In the genomic region with DNA sequence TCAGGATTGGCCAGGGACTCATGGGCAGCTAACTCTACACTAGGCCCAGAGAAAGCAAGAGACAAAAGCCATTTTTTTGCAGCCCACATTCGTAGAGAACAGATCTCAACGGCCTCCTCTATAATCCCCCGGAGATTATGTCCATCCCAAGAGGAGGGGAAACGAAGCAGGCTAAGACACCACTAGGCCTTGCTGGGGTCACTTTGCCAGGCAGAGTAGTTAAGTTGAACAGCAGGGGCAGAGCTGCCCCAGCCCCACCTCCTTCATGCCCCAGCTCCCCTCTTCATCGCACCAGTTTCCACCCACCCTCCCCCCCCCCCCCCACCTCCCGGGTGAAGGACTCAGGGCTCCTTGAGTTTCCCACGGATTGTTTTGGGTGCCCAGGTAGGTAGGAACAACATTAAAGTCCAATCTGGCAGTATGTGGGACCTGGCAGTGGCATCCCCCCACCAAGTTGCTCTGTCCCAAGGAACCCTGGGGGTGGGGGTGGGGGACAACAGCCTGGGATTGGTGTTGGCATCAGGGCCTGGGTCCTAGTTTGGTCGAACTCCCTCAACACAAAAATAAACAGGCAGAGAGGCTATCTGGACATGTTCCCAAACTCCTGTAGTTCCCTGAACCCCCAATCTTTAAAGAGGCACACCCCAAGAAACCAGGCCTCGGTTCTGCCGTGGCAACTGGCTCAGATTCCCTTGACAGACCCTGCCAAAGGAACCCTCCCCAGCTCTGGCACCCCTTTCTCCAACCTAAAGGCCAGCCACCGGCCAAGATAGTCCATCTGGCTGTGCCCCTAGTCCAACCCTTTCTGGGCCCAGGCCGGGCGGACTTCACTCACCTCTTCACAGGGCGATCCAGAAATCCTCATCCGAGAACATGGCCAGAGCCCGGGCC, we compare ENCODE assay signal across 2 mouse cellular contexts.
TF ChIP-seq lines count a peak whose summit lies in the region.

No protein-coding gene starts in this region.

TF ChIP-seq in CH12.LX, 34 proteins besides CTCF, POLR2A, EP300 and RAD21:
- TF ChIP-seq NELFE (IDR thresholded peaks at IDR 0.05; ENCODE audit: low read depth, low read length) (no peak), SIN3A (IDR thresholded peaks at IDR 0.05; ENCODE audit: low read length) (peak; percentile 41), UBTF (IDR thresholded peaks at IDR 0.05; ENCODE audit: low read depth, low read length) (0 out of 2 replicates have a peak, but pooled peaks have one; percentile 23), SMC3 (IDR thresholded peaks at IDR 0.05; ENCODE audit: low read depth, low read length) (no peak)

TF ChIP-seq in myocyte, 11 proteins besides CTCF, POLR2A, EP300 and RAD21:
- TF ChIP-seq E2F4 (IDR thresholded peaks at IDR 0.05; ENCODE audit: insufficient read depth) = no peak
- TF ChIP-seq POLR2AphosphoS2 (IDR thresholded peaks at IDR 0.05; ENCODE audit: insufficient read length, low read depth) = no peak
- no peak for TF ChIP-seq SRF (IDR thresholded peaks at IDR 0.05; ENCODE audit: control insufficient read depth, insufficient read length, low read depth)
- TF ChIP-seq REST (IDR thresholded peaks at IDR 0.05; ENCODE audit: insufficient read depth, insufficient read length) = no peak
- no peak for TF ChIP-seq CEBPB (IDR thresholded peaks at IDR 0.05; ENCODE audit: insufficient read depth, poor library complexity, severe bottlenecking)
- no peak for TF ChIP-seq TCF12 (IDR thresholded peaks at IDR 0.05; ENCODE audit: insufficient read depth, poor library complexity, severe bottlenecking)
- no peak for TF ChIP-seq TCF3 (IDR thresholded peaks at IDR 0.05; ENCODE audit: insufficient read length, low read depth)
- TF ChIP-seq MAX (IDR thresholded peaks at IDR 0.05; ENCODE audit: low read depth) = no peak
- TF ChIP-seq MYOD1 (IDR thresholded peaks at IDR 0.05; ENCODE audit: control insufficient read depth in 1 of 3, insufficient read length in 2 of 3, low read depth in 2 of 3) = no peak
- TF ChIP-seq USF1 (IDR thresholded peaks at IDR 0.05; ENCODE audit: low read depth) = no peak
- no peak for TF ChIP-seq MYOG (IDR thresholded peaks at IDR 0.05; ENCODE audit: control insufficient read depth in 1 of 3, insufficient read depth in 1 of 3, insufficient read length in 2 of 3, low read depth in 2 of 3)
